Mouse (Mus musculus) frontal cortex, postnatal 36 days (tissue): ENCODE results near the gene Tada2a.

ENCODE experiments used
- DNase-seq, 2 experiments: peaks; one replicate each; pipeline ENCODE4 v3.0.0; 2022; ENCODE audit warnings: low spot score in 2 of 2

The Tada2a gene

GRCm38 (mm10) chr11:84066071-84066481, 63.3 kb downstream of the Tada2a start:
- DNase-seq, result no peak

DNA sequence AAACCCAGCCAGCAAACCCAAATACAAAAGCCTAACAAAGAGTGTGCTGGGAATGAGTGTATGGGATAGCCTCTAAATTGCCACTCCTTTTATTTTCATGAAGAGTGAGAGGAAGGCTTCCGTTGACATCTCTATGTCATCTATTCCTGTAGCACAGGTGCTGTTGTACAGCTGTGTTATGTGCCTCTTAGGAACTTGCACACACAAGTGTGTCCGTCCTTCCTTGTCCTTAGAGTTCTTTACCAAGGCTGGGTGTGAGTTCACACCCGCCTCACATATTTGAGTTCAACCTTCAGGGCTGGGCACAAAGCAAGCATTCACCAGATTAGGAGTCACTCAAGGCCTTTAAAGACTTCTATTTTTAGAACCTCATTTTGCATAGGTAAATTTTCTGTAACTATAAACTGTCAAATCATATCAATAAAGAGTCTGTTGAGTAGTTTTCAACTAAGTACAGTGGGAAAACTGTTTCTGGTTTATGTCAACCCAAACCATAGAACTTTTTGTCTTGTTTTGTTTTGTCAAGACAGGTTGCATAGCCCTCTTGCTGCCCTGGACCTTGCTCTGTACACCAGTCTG, 65.7 kb downstream of the Tada2a start:
- no peak for DNase-seq

GRCm38 (mm10) chr11:84062805-84063204, 66.6 kb downstream of the Tada2a start:
- no peak for DNase-seq

GRCm38 (mm10) chr11:84061881-84062280, 67.5 kb downstream of the Tada2a start:
- DNase-seq, result no peak

GRCm38 (mm10) chr11:84060635-84061034, 68.8 kb downstream of the Tada2a start:
- DNase-seq, result no peak

- DNase-seq, result no peak
Measured at GRCm38 (mm10) chr11:84059784-84060183, 69.6 kb downstream of the Tada2a start.

GRCm38 (mm10) chr11:84057418-84057817, 72.0 kb downstream of the Tada2a start:
- DNase-seq, result no peak

DNA sequence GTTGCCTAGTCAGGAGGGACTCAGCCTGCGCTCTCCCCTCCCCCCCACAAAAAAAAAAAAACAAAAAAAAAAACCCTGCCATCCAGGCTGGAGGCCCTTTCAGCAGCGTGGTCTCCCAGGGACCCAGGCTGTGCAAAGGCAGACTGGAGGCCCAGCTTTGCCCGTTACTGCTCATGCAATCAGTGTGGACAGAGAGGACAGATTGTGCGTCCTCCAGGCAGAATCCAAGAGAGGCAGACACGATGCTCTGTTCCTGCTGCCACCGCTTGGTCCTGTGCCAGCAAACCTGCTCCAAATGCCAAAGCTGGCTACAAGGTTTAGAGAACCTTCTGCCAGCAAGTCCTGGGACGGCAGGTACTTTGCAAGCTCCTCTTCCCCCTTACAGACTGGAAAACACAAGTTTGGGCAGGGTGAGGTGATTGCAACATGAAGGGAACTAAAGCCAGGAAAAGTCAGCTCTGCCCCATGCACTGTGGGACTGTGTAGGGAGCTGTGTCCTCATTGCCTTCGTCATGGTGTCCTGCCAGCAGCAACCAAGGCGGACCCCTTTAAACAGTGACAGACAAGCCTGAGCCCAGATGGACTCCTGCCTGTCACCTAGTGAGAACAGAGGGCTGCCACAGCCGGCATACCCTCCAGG, 75.8 kb downstream of the Tada2a start:
- peak in 1 of 2 experiments; percentile 58 for DNase-seq

GRCm38 (mm10) chr11:84053055-84053454, 76.3 kb downstream of the Tada2a start:
- no peak for DNase-seq

DNA sequence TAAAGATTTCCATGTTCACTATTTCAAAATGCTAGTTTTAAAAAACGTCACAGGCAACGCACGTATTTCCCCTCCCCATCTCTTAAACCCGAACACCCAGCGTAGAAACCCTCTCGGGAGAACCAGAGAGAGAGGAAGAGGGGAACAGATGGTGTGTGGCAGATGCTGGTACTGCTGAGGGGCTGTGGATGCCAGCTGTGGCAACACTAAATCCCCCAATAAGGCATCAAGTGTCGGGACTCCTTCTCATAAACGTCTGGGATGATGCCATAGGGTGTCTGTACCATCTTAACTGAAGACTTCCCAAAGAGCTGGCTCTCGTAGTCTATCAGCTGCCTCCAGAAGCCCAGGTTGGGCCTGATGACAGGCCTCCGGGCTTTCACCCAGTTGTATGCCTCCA, 81.0 kb downstream of the Tada2a start:
- DNase-seq, result peak in 1 of 2 experiments; percentile 35

DNA sequence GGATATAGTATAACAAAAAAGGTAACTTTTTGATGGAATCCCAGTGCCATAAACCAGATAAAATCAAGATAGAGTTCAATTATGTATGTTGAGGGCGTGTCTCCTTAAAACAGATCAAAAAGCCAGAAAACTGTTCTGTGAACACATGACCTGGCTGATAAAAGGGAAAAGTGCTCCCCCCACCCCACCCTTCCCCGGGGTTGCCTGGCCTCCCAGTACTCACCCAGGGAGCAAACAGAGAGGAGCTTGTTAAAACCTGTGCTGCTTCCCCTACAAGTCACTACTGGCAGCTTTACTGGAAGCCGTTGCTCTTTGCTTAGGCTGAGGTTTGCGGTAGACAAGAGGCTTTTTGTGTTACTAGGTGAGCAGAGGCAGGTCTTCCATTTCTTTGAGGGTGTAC, 82.1 kb downstream of the Tada2a start:
- no peak for DNase-seq

- DNase-seq, result no peak
Measured at GRCm38 (mm10) chr11:84044988-84045387, 84.4 kb downstream of the Tada2a start.

DNA sequence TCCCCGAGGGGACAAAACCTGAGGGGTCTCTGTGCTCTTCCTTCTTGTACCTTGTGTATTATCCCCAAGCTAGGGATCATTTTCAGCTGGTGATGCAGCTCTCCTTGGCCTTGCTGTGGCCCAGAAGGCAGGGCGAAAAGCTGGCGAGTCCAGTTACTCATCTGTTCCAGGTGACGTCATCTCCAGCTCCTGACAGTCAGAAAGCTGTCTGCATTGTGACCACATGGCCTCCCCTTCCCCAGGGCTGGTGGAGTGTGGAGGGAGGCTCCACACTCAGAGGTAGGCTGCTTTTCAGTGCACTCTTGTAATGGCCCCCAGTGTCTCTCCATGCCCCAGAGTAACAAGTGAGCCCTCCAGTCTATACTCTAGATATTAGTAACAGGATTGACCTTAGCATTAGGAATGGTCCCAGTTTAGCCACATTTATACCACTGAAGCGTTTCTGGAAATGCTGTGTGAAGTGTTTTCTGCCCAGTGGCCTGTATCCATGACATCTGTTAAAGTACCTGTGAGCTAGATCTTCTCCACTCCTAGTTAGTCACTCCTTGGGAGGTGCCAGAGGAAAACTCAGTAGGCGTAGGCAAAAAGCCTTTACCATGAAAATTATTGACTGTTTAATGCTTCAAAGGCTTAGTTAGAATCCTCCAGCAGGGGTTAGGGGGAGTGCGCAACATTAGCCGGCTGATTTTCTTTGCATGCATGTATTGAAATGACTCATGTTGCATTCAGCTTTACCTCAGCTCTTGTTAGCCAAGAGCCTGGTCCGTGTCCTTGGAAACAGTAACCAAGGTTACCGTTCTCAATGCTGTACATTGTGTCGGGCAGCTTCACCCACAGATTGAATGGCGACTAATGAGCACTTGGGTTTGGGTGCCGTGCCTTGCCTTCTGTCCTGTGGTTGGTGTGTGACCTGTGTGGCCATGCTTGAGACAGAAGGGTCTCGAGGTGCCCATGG, 86.3 kb downstream of the Tada2a start:
- peak; percentile 54 to 80 for DNase-seq

GRCm38 (mm10) chr11:84040621-84041020, 88.8 kb downstream of the Tada2a start:
- no peak for DNase-seq

- no peak for DNase-seq
Measured at GRCm38 (mm10) chr11:84033671-84034070, 95.7 kb downstream of the Tada2a start.

- DNase-seq, result no peak
Measured at GRCm38 (mm10) chr11:84032559-84032958, 96.8 kb downstream of the Tada2a start.

GRCm38 (mm10) chr11:84031971-84032370, 97.4 kb downstream of the Tada2a start:
- DNase-seq, result peak; percentile 64 to 68
